Mouse (Mus musculus) forebrain, embryonic 11.5 days (tissue): ENCODE measurements around the gene Adm. TPM values are rescaled to one million over a fixed set of nuclear protein-coding genes. Genes with fewer than 3 reads are reported as not detected.

ENCODE experiments used
- ATAC-seq: fragments of 200-750 bp; cut with Nextera tagmentation; replicated peaks from 2 replicates; pipeline ENCODE4 v1.8.0; 2017; ENCODE audit warnings: moderate TSS enrichment; ENCODE audit not compliant: low FRiP score
- DNase-seq: peaks from one replicate; pipeline ENCODE4 v3.0.0-alpha.2; 2017; ENCODE audit warnings: low spot score
- H3K27ac ChIP-seq: fragments of 300-500 bp; sonication (generic); 2 replicates; pipeline ENCODE4 v1.5.1; 2014; ENCODE audit warnings: low read depth, low read length
- H3K27me3 ChIP-seq: fragments of 300-500 bp; sonication (generic); 2 replicates; pipeline ENCODE4 v1.6.1; 2014; ENCODE audit warnings: mild to moderate bottlenecking, low read length, mixed read lengths; ENCODE audit not compliant: control insufficient read depth, insufficient read depth
- H3K36me3 ChIP-seq: fragments of 300-500 bp; sonication (generic); 2 replicates; pipeline ENCODE4 v1.6.1; 2014; ENCODE audit warnings: mild to moderate bottlenecking, low read length, moderate library complexity, mixed read lengths; ENCODE audit not compliant: control insufficient read depth, insufficient read depth
- H3K4me1 ChIP-seq: fragments of 300-500 bp; sonication (generic); replicated peaks from 2 replicates; pipeline ENCODE4 v1.6.1; 2014; ENCODE audit warnings: low read length, mixed read lengths; ENCODE audit not compliant: control insufficient read depth, insufficient read depth
- H3K4me2 ChIP-seq: fragments of 300-500 bp; sonication (generic); 2 replicates; pipeline ENCODE4 v1.6.1; 2014; ENCODE audit warnings: low read depth, mild to moderate bottlenecking, low read length, moderate library complexity, mixed read lengths; ENCODE audit not compliant: severe bottlenecking
- H3K4me3 ChIP-seq: fragments of 300-500 bp; sonication (generic); 2 replicates; pipeline ENCODE4 v1.5.1; 2014; ENCODE audit warnings: low read depth, low read length
- H3K9ac ChIP-seq: fragments of 300-500 bp; sonication (generic); 2 replicates; pipeline ENCODE4 v1.6.1; 2014; ENCODE audit warnings: low read length
- H3K9me3 ChIP-seq: fragments of 300-500 bp; sonication (generic); 2 replicates; pipeline ENCODE4 v1.6.1; 2016; ENCODE audit warnings: low read length, mixed read lengths; ENCODE audit not compliant: control insufficient read depth
- WGBS: fragments of 180-500 bp; shearing (Covaris S2); extraction: QIAGEN DNeasy Blood & Tissue Kit; methylation state at CpG from one replicate; pipeline ENCODE4 v1.1.7; 2014; 5-methylcytosine and 5-hydroxymethylcytosine counted together
- polyA plus RNA-seq: library from polyadenylated mRNA; unstranded; fragments of >200 nt; fragmentation: Nextera tagmentation; extraction: Ambion mirVana; gene quantifications from 2 replicates; pipeline ENCODE4 v1.2.1, GENCODE M21; 2014

Gene Adm
- polyA plus RNA-seq, 1 experiment from 2014 or later, result 5.8 TPM

DNA sequence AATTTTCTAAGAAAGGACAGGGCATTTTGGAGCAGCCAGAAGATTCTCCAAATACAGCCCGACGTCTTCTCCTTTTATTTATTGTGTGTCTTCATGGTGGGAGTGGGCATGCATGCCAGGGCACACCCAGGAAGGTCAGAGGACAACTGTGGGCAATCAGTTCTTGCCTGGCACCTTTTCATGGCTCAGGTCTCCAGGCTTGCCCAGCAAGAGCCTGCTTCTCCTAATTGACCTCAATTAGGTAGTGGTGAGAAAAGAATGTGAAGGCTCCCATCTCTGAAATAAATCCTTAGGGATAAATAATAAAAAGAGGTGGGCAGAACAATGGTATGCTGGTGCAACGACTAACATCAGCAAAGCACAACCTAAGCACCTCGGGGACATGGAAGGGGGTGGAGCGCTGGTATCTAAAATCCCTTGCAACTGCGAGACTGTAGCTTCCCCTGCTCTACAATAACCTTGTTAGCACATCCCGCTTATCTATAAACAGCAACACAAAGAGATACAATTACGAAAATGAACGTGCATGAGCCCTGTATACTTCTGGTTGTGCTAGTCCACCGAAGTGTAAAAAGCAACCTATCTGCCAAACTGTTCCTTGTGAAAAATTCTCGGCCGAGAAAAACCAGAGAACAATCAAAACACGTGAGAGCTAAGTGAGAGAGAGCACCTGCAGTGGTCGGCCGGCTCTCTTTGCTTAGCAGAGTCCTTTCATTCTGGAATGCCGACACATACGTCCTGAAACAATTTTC, 13.9 kb upstream of the Adm start:
- H3K9me3 ChIP-seq, result no peaks in the 10 kb centered on the region
- DNase-seq (no peak), ATAC-seq (peak; percentile 9)
- peaks cover 10% of the 10 kb centered on the region; the same call in 1 of the 2 replicates for H3K4me1 ChIP-seq
- peak overlapping the region; percentile 87 for H3K4me2 ChIP-seq
- H3K27me3 ChIP-seq, result no peaks in the 10 kb centered on the region
- peak overlapping the region; percentile 95 for H3K27ac ChIP-seq
- no peaks in the 10 kb centered on the region for H3K36me3 ChIP-seq
- peak overlapping the region; percentile 94 for H3K9ac ChIP-seq
- 4% methylated on average over 17 of the region's 17 CpGs for WGBS
- peak overlapping the region; percentile 94 for H3K4me3 ChIP-seq

DNA sequence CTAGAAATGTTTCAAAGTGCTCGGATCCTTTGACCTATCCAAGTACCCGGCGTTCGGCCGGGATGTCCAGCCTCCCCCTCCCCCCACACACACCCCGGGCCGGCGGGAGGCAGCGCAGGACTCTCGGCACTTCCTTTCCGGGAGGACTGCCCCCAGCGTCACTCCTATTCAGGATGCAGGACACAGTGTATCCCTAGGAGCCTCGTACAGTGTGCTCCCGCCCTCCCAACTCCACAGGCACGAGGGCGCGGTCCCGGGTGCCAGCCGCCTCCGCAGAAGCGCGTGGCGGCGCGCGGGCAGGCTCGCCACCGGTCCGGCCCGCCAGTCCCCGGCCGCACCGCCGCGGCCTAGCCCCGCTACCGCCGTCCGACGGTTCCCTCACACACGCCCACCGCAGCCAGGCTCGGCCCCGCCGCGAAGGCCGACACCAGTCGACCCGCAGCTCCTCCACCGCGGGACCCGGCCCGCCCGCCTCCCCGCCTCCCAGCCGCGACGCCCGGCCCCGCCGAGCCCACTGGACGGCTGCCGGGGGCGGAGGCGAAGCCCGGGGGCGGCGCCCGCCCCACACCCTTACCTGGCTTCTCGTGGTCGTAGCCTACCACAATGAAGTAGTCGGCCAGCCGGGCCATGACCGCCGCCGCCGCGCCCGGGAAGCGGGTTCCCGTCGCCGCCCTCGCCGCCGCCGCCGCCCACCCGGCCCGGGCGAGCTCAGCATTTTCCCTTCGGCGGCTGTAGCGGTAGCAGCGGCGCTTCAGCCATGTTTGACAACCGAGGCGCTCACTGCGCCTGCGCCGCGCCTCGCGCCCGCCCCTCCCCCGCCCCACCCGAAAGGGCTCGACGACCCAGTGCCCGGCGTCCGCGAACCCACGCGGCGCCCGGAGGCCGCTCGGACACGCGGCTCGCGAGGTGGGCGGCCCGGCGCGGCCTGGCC, 13.1 kb upstream of the Adm start, which contains the start of gene Sbf2:
TSS of gene Sbf2 (minus strand) at position 790 of the 931 bp plus-strand sequence.
- Histone ChIP-seq H3K27me3 (no peaks in the 10 kb centered on the region), H3K4me3 (peak within 1 kb of the TSS; percentile 94), H3K4me2 (peak within 1 kb of the TSS; percentile 87), H3K9me3 (no peaks in the 10 kb centered on the region), H3K4me1 (peaks cover 10% of the 10 kb centered on the region; the same call in 1 of the 2 replicates), H3K36me3 (no peaks in the 10 kb centered on the region), H3K27ac (peak within 1 kb of the TSS; percentile 95), H3K9ac (peak within 1 kb of the TSS; percentile 94)
- ATAC-seq (peak; percentile 94), DNase-seq (peak; percentile 95)
- WGBS, result under 1% methylated on average over 109 of the region's 127 CpGs

GRCm38 (mm10) chr7:110615151-110615631, 12.3 kb upstream of the Adm start:
- under 1% methylated on average over 20 of the region's 20 CpGs for WGBS
- no peak for ATAC-seq
- peaks cover 10% of the 10 kb centered on the region; the same call in 1 of the 2 replicates for H3K4me1 ChIP-seq

GRCm38 (mm10) chr7:110615792-110616191, 11.7 kb upstream of the Adm start:
- DNase-seq, result no peak

More at GRCm38 (mm10) chr7:110615151-110615631, 12.3 kb upstream of the Adm start:
- peak overlapping the region; percentile 94 for H3K4me3 ChIP-seq
- H3K9ac ChIP-seq, result peak overlapping the region; percentile 94
- no peak for DNase-seq
- no peaks in the 10 kb centered on the region for H3K36me3 ChIP-seq
- peak overlapping the region; percentile 87 for H3K4me2 ChIP-seq
- 0 out of 2 replicates have a peak, but pooled peaks cover under 1% of the 10 kb centered on the region for H3K27me3 ChIP-seq
- H3K9me3 ChIP-seq, result no peaks in the 10 kb centered on the region
- H3K27ac ChIP-seq, result peak overlapping the region; percentile 95

GRCm38 (mm10) chr7:110619086-110619611, 8.3 kb upstream of the Adm start:
- no peak overlapping the region for H3K9ac ChIP-seq
- H3K27me3 ChIP-seq, result 0 out of 2 replicates have a peak, but pooled peaks cover 2% of the 10 kb centered on the region
- peaks cover 5% of the 10 kb centered on the region; the same call in 1 of the 2 replicates for H3K4me1 ChIP-seq
- WGBS, result 65% methylated on average over 9 of the region's 9 CpGs
- no peak overlapping the region for H3K27ac ChIP-seq
- ATAC-seq (no peak), DNase-seq (no peak)
- H3K4me3 ChIP-seq, result no peak overlapping the region
- H3K4me2 ChIP-seq, result no peak overlapping the region
- no peaks in the 10 kb centered on the region for H3K9me3 ChIP-seq
- H3K36me3 ChIP-seq, result no peaks in the 10 kb centered on the region

More at GRCm38 (mm10) chr7:110615792-110616191, 11.7 kb upstream of the Adm start:
- Histone ChIP-seq H3K36me3 (no peaks in the 10 kb centered on the region), H3K27ac (no peak overlapping the region), H3K4me2 (peak overlapping the region; percentile 87; the same call in 1 of the 2 replicates), H3K27me3 (0 out of 2 replicates have a peak, but pooled peaks cover 2% of the 10 kb centered on the region), H3K9ac (peak overlapping the region; percentile 94; the same call in 1 of the 2 replicates), H3K4me1 (peaks cover 10% of the 10 kb centered on the region; the same call in 1 of the 2 replicates), H3K9me3 (no peaks in the 10 kb centered on the region), H3K4me3 (0 out of 2 replicates have a peak overlapping the region, but pooled peaks have one; percentile 94)
- 6% methylated on average over 11 of the region's 11 CpGs for WGBS
- ATAC-seq, result no peak

DNA sequence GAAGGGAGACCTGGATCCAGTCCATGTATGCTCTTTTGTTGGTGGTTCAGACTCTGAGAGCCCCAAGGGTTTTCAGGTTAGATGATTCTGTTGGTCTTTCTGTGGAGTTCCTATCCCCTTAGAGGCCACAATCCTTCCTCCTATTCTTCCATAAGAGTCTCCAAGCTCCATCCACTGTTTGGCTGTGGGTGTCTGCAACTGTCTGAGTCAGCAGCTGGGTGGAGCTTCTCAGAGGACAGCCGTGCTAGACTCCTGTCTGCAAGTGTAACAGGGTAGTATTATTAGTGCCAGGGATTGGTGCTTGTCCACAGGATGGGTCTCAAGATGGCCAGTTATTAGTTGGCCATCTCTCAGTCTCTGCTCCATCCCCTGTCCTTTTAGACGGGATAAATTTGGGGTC, 3.4 kb upstream of the Adm start:
- H3K36me3 ChIP-seq, result no peaks in the 10 kb centered on the region
- no peak overlapping the region for H3K27ac ChIP-seq
- DNase-seq (no peak), ATAC-seq (no peak)
- no peak overlapping the region for H3K4me3 ChIP-seq
- H3K27me3 ChIP-seq, result peaks cover 49% of the 10 kb centered on the region
- H3K4me1 ChIP-seq, result peaks cover 15% of the 10 kb centered on the region
- WGBS, result 58% methylated on average over 2 of the region's 2 CpGs
- H3K9ac ChIP-seq, result no peak overlapping the region
- no peak overlapping the region for H3K4me2 ChIP-seq
- H3K9me3 ChIP-seq, result no peaks in the 10 kb centered on the region

GRCm38 (mm10) chr7:110624961-110625360, 2.5 kb upstream of the Adm start:
- H3K4me2 ChIP-seq, result no peak overlapping the region
- H3K36me3 ChIP-seq, result no peaks in the 10 kb centered on the region
- H3K9ac ChIP-seq, result no peak overlapping the region
- 84% methylated on average over 13 of the region's 13 CpGs for WGBS
- ATAC-seq (no peak), DNase-seq (no peak)
- H3K27ac ChIP-seq, result no peak overlapping the region
- H3K9me3 ChIP-seq, result no peaks in the 10 kb centered on the region
- H3K27me3 ChIP-seq, result peaks cover 57% of the 10 kb centered on the region
- H3K4me1 ChIP-seq, result peaks cover 18% of the 10 kb centered on the region
- no peak overlapping the region for H3K4me3 ChIP-seq

GRCm38 (mm10) chr7:110625489-110625888, 2.0 kb upstream of the Adm start:
- Histone ChIP-seq H3K4me1 (peaks cover 19% of the 10 kb centered on the region), H3K4me2 (no peak overlapping the region), H3K4me3 (no peak overlapping the region), H3K27me3 (peaks cover 57% of the 10 kb centered on the region), H3K27ac (no peak overlapping the region), H3K9me3 (no peaks in the 10 kb centered on the region), H3K9ac (no peak overlapping the region), H3K36me3 (no peaks in the 10 kb centered on the region)
- ATAC-seq, result no peak
- DNase-seq, result no peak
- 60% methylated on average over 10 of the region's 10 CpGs for WGBS
